Mouse (Mus musculus) small intestine, adult 2 months (tissue): ENCODE data around the gene Mlc1.

Experiments used
- CTCF ChIP-seq: fragments of 200-500 bp; IDR thresholded peaks from 2 replicates; pipeline ENCODE4 v1.5.1; 2012; ENCODE audit warnings: low read depth, mild to moderate bottlenecking, control low read depth, inconsistent platforms, low read length, moderate library complexity, mixed read lengths; ENCODE audit not compliant: insufficient replicate concordance, insufficient read length; ENCODE audit errors: extremely low read depth
- POLR2A ChIP-seq: fragments of 200-500 bp; IDR thresholded peaks from 2 replicates; pipeline ENCODE4 v1.6.1; 2012; ENCODE audit warnings: low read depth, mild to moderate bottlenecking, control low read depth, inconsistent platforms, low read length, moderate library complexity

DNA sequence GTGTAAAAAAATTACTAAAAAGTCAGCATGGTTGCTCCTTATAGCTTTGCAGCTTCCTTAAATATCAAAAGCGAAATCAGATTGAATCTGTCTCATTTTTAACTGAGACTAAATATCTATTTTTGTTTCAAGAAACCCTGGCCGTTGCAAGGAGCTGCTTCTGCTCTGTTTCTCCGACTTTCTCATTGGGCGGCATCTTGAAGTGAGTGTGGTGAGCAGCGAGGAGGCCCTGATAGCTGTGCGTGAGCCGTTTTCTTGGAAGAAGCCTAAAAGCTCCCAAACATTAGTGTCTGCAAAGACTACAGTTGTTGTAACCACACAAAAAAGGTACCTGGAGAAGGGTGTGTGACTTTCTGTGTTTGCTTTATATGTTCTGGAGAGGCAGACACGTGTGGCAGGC lies 19.8 kb upstream of the Mlc1 start:
- TF ChIP-seq POLR2A (no peak), CTCF (no peak)
